ENCODE assay signal across 9 mouse cellular contexts in genomic region chr6:53556050-53556449, GRCm38 (mm10).
DNase-seq lines count a peak whose midpoint lies in the region; ATAC-seq lines count a peak whose summit lies in the region.
"Had no signal": no experiment of that assay in that cellular context is flagged by ENCODE, and none has a peak within 500 bp of the region (broad histone marks: within the 10 kb centered on the region; RNA-seq: fewer than 3 reads in every experiment).

No protein-coding gene starts in this region.

- H3K4me3 ChIP-seq in lung, embryonic 16.5 days (ENCODE audit: low read length), result no peak overlapping the region
- no peak overlapping the region for H3K4me3 ChIP-seq in heart, embryonic 16.5 days (ENCODE audit: low read length)
- H3K4me3 ChIP-seq: midbrain, embryonic 10.5 days had no signal

- no peaks in the 10 kb centered on the region for H3K36me3 ChIP-seq in lung, embryonic 16.5 days (ENCODE audit: control insufficient read depth, insufficient read depth, low read length)
- no peaks in the 10 kb centered on the region for H3K36me3 ChIP-seq in heart, embryonic 16.5 days (ENCODE audit: control insufficient read depth, insufficient read depth)
- H3K36me3 ChIP-seq: midbrain, embryonic 10.5 days had no signal

- peak; percentile 43; the same call in 1 of the 2 replicates for ATAC-seq in lung, embryonic 16.5 days (ENCODE audit: low read depth)
- peak; percentile 60 for ATAC-seq in heart, embryonic 16.5 days (replicated peaks; ENCODE audit: extremely low read depth, insufficient read depth, low FRiP score)
- no peak for ATAC-seq in activated CD4-positive, CD25-positive, alpha-beta regulatory T cell, adult 4 months

- H3K27me3 ChIP-seq in lung, embryonic 16.5 days (ENCODE audit: control insufficient read depth, insufficient read depth, low read depth, low read length), result no peaks in the 10 kb centered on the region
- no peaks in the 10 kb centered on the region for H3K27me3 ChIP-seq in heart, embryonic 16.5 days (ENCODE audit: control insufficient read depth, insufficient read depth, low read length)

- no peak overlapping the region for H3K27ac ChIP-seq in lung, embryonic 16.5 days (ENCODE audit: low read length)
- no peak overlapping the region for H3K27ac ChIP-seq in heart, embryonic 16.5 days (ENCODE audit: low read length)
- H3K27ac ChIP-seq: midbrain, embryonic 10.5 days had no signal

- H3K4me1 ChIP-seq in lung, embryonic 16.5 days (replicated peaks; ENCODE audit: control insufficient read depth, insufficient read depth, low read length), result peaks cover 9% of the 10 kb centered on the region; the same call in 1 of the 2 replicates
- H3K4me1 ChIP-seq in heart, embryonic 16.5 days (ENCODE audit: control insufficient read depth, insufficient read depth, low read length), result peaks cover 13% of the 10 kb centered on the region
- H3K4me1 ChIP-seq: midbrain, embryonic 10.5 days had no signal

- DNase-seq in adrenal gland, postnatal 36 days, result peak; percentile 32 to 40
- no peak for DNase-seq in adrenal gland, postnatal 4 days (ENCODE audit: low spot score in 2 of 2)
- no peak for DNase-seq in lung, postnatal 25 days (ENCODE audit: low spot score)
- peak; percentile 72 to 87 for DNase-seq in kidney, postnatal 36 days
- no peak for DNase-seq in right cerebral cortex, postnatal 4 days

- no peak overlapping the region for H3K9ac ChIP-seq in lung, embryonic 16.5 days (ENCODE audit: low read length)
- no peak overlapping the region for H3K9ac ChIP-seq in heart, embryonic 16.5 days (ENCODE audit: low read length)

- WGBS in lung, embryonic 16.5 days, result 3% methylated on average over 6 of the region's 6 CpGs
- WGBS in heart, embryonic 16.5 days, result 2% methylated on average over 6 of the region's 6 CpGs

- no peaks in the 10 kb centered on the region for H3K9me3 ChIP-seq in lung, embryonic 16.5 days (ENCODE audit: control insufficient read depth, low read length)
- no peaks in the 10 kb centered on the region for H3K9me3 ChIP-seq in heart, embryonic 16.5 days (replicated peaks; ENCODE audit: control insufficient read depth, low read length)
- H3K9me3 ChIP-seq: midbrain, embryonic 10.5 days had no signal

- H3K4me2 ChIP-seq in lung, embryonic 16.5 days (ENCODE audit: low read depth, low read length), result no peak overlapping the region
- H3K4me2 ChIP-seq in heart, embryonic 16.5 days (ENCODE audit: low read depth, low read length), result no peak overlapping the region

Comparison
In these comparisons a context has a peak if more than half of its experiments do, and no peak if none do; other contexts are left out.
1. DNase-seq: peak in adrenal gland, postnatal 36 days (2 of 2) and kidney, postnatal 36 days (2 of 2); none in adrenal gland, postnatal 4 days (0 of 2), lung, postnatal 25 days (single experiment) and right cerebral cortex, postnatal 4 days (single experiment).